Mouse (Mus musculus) erythroblast, embryonic 14.5 days (primary cell): ENCODE data around the gene Fam168b.

Experiments used
- GATA1 ChIP-seq: IDR thresholded peaks from 2 replicates; pipeline ENCODE4 v1.6.1; 2012; ENCODE audit warnings: low read length, inconsistent platforms, mixed read lengths
- TAL1 ChIP-seq: IDR thresholded peaks from 3 replicates; pipeline ENCODE4 v1.6.1; 2012; ENCODE audit warnings: low read length, inconsistent platforms, mixed read lengths

- no peak for TF ChIP-seq GATA1
- TF ChIP-seq TAL1 = no peak
Observed at GRCm38 (mm10) chr1:34775870-34776269, 67.0 kb downstream of the Fam168b start.
